Mouse (Mus musculus) embryo, embryonic 10 days (tissue): Measurements from ENCODE around the gene Psg16.
"Not testable (repeated sequence)": the region's sequence is repeated elsewhere in the genome, so short reads cannot be mapped to it uniquely, and the experiment has no call there.

Experiments used
- DNase-seq: peaks from one replicate; pipeline ENCODE4 v3.0.0-alpha.2; 2015; ENCODE audit warnings: low spot score

Psg16 gene

DNA sequence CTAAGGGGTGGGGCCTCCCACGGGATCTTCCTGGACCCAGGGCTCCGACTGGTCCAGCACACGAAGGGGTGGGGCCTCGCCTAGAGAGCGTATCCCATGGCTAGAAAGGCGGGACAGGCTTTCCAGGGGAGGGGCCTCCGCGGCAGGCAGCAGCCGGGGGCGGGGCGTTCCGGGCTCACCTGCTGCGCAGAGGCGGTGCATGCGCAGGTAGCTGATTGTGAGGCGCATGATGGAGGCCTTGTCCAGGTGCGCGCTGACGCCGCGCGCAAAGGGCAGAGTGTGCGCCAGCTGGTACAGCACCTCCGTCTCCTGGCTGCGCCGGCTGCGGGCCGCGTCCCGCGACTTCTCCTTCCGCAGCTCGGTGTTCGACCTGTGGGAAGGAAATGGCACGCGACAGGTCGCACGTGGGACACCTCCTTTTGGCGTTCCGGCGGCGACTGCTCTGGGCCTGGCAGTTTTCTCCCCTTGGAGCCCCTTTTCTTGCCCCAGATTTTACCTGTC lies 17.7 kb upstream of the Psg16 start:
- peak; percentile 86 for DNase-seq

GRCm38 (mm10) chr7:17056601-17057523 lies 17.0 kb upstream of the Psg16 start:
- DNase-seq, result no peak

GRCm38 (mm10) chr7:17058071-17058689 lies 15.7 kb upstream of the Psg16 start:
- peak; percentile 65 for DNase-seq

DNA sequence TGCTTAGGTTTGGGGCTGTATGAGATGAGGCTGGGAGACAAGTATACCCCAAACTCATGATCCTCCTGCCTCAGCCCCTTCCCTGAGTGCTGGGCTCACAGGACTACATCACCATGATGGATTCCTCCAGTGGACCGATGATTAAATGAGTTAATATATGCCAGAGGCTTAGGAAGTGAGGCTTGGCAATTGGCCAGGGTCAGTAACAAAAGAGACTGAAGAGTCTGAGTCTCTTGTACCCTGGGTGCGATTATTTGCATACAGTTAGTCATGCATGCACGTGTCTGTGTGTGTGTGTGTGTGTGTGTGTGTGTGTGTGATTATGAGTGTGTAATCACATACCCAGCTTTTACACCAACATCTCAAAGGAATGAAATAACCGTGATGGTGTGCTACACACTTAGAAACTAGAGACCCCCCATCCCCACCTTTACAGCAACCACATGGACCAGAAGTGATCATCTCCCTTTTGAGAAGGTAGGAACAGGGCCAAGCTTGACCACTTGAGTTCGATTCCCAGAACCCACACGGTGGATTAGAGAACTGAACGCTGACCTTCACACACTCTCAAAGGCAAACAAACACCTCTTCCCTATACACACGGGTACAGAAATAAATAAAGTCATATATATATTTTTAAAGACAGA lies 14.9 kb upstream of the Psg16 start:
- no peak for DNase-seq

DNA sequence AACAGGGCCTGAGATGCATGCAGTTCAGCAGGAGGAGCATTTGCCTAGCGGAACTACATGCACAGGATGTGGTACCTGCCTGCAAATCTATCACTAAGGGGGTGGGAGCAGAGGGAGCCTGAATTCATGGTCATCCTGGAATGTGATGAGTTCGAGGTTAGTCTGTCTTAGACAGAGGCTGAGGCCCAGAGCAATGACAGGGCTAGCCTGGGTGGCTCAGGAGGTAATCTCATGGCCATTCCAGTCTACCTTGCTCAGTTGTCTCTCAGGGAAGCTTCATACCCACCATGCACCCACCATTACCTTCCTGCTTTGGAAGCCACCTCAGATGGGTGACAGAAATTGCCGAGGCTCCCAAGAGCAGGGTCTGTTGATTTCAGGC lies 14.4 kb upstream of the Psg16 start:
- no peak for DNase-seq

- DNase-seq, result no peak
Measured at GRCm38 (mm10) chr7:17060031-17060781, 13.6 kb upstream of the Psg16 start.

- DNase-seq, result no peak
Measured at GRCm38 (mm10) chr7:17060782-17061605, 12.8 kb upstream of the Psg16 start.

- peak; percentile 90 for DNase-seq
Measured at GRCm38 (mm10) chr7:17062389-17062788, 11.5 kb upstream of the Psg16 start, which contains the start of gene Hif3a. TSS of gene Hif3a (minus strand) at chr7:17062427.

- no peak for DNase-seq
Measured at GRCm38 (mm10) chr7:17062845-17063244, 11.0 kb upstream of the Psg16 start.

DNA sequence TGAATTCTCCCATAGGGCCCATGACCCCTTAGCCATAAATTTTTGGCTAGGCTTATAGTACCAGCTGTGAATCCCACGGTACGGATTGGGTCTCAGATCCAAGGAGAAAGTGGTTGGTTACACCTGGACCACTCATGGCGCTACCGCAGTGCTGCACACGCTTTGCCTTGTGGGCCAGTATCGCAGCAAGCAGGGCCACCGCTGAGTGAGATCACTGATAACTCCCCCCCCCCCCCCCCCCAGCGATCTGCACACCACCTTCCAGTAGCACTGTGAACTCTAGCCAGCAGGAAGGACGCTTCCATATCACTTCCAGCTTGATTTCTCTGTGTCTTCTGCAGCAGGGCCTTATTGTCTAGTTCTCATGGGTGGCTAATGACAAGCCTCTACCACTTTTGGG lies 8.2 kb upstream of the Psg16 start:
- no peak for DNase-seq

GRCm38 (mm10) chr7:17066412-17066811 lies 7.4 kb upstream of the Psg16 start:
- DNase-seq, result peak; percentile 90

GRCm38 (mm10) chr7:17067000-17067399 lies 6.8 kb upstream of the Psg16 start:
- DNase-seq, result no peak

- DNase-seq, result not testable (repeated sequence)
Measured at GRCm38 (mm10) chr7:17067651-17068050, 6.2 kb upstream of the Psg16 start.

DNA sequence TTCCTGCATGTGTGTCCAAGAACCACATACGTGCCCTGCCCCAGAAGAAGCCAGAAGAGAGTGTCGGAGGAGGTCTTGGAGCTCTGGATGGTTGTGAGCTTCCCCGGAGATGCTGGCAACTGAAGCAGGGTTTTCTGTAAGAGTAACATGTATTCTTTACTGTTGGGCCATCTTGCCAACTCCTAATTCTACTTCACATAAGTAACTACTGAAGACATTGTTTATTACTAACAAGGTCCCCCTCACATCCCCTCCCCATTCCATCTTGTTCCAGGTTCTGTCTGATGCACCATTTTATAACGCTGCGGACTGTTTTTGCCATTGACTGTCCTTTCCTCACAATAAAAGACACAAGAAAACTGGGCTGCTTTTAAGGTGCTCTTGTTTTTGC lies 332 bp upstream of the Psg16 start:
- no peak for DNase-seq

DNA sequence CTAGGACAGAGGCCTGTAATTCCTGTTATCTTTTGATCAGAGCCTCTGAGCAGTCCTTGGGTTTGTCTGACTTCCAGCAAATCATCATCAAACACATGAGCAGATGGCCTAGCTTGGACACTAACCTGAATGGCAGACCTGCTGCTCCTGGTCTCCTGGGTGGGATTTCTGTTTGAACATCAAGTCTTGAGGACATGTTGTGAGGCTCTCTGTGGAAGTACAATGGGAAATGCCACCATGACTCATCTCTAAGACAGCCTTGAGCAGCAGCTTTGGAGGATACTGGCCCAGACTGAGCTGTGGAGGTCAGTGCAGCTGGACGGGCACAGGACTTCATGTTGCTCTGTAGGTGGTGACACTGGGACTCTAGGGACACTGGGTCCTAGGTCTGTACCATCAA lies 2.7 kb downstream of the Psg16 start:
- no peak for DNase-seq

- DNase-seq, result no peak
Measured at GRCm38 (mm10) chr7:17078076-17078654, 4.3 kb downstream of the Psg16 start.

- DNase-seq, result no peak
Measured at GRCm38 (mm10) chr7:17082766-17083165, 8.9 kb downstream of the Psg16 start.

GRCm38 (mm10) chr7:17087731-17088130 lies 13.9 kb downstream of the Psg16 start:
- DNase-seq, result no peak

GRCm38 (mm10) chr7:17090058-17090585 lies 16.3 kb downstream of the Psg16 start:
- no peak for DNase-seq

GRCm38 (mm10) chr7:17091280-17091679 lies 17.4 kb downstream of the Psg16 start:
- DNase-seq, result peak; percentile 11
